Mouse (Mus musculus) kidney, adult 2 months (tissue): ENCODE results near the gene Fzr1. TPM values are rescaled to one million over a fixed set of nuclear protein-coding genes. Genes with fewer than 3 reads are reported as not detected.
A peak's percentile ranks its signal among the peaks of the same experiment; 100 is the strongest.

ENCODE experiments used
- DNase-seq: peaks from one replicate; pipeline ENCODE4 v3.0.0; 2021
- H3K27ac ChIP-seq: fragments of 200-500 bp; 2 replicates; pipeline ENCODE4 v1.5.1; 2012; ENCODE audit warnings: low read depth, low read length, control low read depth, inconsistent platforms; ENCODE audit not compliant: insufficient read depth
- H3K27me3 ChIP-seq: fragments of 200-500 bp; replicated peaks from 2 replicates; pipeline ENCODE4 v1.6.1; 2012; ENCODE audit warnings: mild to moderate bottlenecking, moderate library complexity, low read length, inconsistent platforms; ENCODE audit not compliant: control insufficient read depth, insufficient read depth
- H3K36me3 ChIP-seq: fragments of 200-500 bp; 2 replicates; pipeline ENCODE4 v1.6.1; 2012; ENCODE audit warnings: mild to moderate bottlenecking, moderate library complexity, low read length, inconsistent platforms; ENCODE audit not compliant: control insufficient read depth, insufficient read depth
- H3K4me1 ChIP-seq: fragments of 200-500 bp; 2 replicates; pipeline ENCODE4 v1.6.1; 2011; ENCODE audit warnings: low read length; ENCODE audit not compliant: control insufficient read depth, insufficient read depth
- H3K4me3 ChIP-seq: fragments of 200-500 bp; 2 replicates; pipeline ENCODE4 v1.5.1; 2011; ENCODE audit warnings: mild to moderate bottlenecking, low read depth, low read length, control low read depth; ENCODE audit not compliant: insufficient read depth
- CTCF ChIP-seq: fragments of 200-500 bp; conservative IDR thresholded peaks from 2 replicates; pipeline ENCODE4 v1.5.1; 2011; ENCODE audit warnings: low read depth, mild to moderate bottlenecking, control low read depth, low read length, moderate library complexity, mixed read lengths; ENCODE audit not compliant: insufficient read depth, insufficient read length
- POLR2A ChIP-seq: fragments of 200-500 bp; IDR thresholded peaks from one replicate; pipeline ENCODE4 v1.6.1; 2011; ENCODE audit warnings: low read depth, low read length, control low read depth
- WGBS: fragments of 180-500 bp; shearing (Covaris S2); methylation state at CpG from one replicate; pipeline ENCODE4 v1.1.7; 2018; 5-methylcytosine and 5-hydroxymethylcytosine counted together
- polyA plus RNA-seq: library from polyadenylated mRNA; depleted of rRNA; stranded (reverse); fragments of >200 nt; gene quantifications from 2 replicates; pipeline ENCODE4 v1.2.3, GENCODE M21; 2012

Gene Fzr1
- polyA plus RNA-seq, 1 experiment = 41.1 TPM

DNA sequence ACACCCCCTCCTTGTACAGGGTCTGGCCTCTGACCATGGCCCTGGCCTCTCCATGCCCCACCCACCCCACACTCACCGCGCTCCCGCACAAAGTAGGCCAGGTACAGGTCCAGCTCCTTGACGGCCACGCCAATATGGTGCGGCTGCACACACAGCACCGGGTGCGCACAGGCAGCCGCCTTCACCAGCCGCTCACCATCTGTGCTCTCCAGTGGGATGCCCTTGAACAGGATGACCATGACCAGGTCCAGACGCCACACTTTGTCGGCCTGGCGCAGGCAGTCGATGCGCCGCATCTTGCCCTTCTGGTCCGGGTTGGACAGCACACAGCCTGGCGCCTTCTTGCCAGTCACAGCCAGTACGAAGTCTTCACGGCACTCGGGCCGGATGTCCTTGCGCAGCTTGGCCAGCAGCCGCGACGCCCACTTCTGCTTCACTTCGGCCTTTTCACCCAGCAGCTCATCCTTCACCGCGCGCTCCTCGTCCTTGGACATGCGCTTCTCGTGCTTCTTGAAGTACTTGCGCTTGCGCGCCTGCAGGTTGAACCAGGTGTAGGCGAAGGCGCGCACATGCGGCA is 42.0 kb upstream of the Fzr1 start:
- Histone ChIP-seq H3K4me3 (no peak overlapping the region), H3K27me3 (no peaks in the 10 kb centered on the region), H3K36me3 (no peaks in the 10 kb centered on the region), H3K27ac (no peak overlapping the region), H3K4me1 (peaks cover 56% of the 10 kb centered on the region)
- DNase-seq = no peak
- TF ChIP-seq POLR2A (no peak), CTCF (no peak)
- WGBS = 87% methylated on average over 40 of the region's 40 CpGs

DNA sequence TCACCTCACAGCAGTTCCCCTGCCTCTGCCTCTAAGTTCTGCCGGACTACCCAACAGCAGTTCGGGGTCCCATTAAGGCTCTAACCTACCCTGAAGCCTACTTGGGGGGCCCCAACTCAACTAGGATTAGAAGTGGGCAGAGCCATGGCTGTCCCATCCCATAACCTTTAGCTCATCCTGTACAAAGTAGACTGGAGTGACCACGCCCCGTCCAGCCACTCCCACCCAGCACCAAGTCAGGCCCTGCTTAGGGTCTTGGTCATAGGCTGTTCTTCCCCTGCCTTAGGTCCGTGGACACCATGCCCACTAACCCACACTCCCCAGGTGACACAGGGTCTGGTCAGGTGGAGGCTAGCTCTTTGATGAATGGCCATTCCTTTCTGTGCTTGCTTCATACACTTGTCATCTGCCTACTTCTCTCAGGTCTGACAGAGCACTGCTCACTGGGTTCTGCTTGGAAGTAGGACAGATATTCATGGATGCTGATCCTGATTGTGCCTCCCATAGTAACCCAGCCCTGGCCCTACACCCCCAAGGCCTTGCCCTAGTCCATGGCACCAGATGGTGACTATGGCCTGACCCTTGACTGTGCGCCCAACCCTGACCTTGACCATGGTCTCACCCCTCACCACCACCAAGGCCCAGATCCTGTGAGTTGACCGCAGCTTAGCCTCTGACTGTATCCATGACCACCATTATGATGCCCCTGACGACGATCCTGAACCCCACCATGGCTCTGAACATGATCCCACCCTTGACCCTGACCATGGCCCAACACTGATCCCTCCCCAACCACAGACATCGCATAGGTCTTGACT is 41.0 kb upstream of the Fzr1 start:
- WGBS = 90% methylated on average over 10 of the region's 10 CpGs
- Histone ChIP-seq H3K4me3 (no peak overlapping the region), H3K27ac (peak overlapping the region; percentile 34), H3K4me1 (peaks cover 59% of the 10 kb centered on the region), H3K27me3 (no peaks in the 10 kb centered on the region), H3K36me3 (no peaks in the 10 kb centered on the region)
- DNase-seq = no peak
- TF ChIP-seq POLR2A (no peak), CTCF (no peak)

DNA sequence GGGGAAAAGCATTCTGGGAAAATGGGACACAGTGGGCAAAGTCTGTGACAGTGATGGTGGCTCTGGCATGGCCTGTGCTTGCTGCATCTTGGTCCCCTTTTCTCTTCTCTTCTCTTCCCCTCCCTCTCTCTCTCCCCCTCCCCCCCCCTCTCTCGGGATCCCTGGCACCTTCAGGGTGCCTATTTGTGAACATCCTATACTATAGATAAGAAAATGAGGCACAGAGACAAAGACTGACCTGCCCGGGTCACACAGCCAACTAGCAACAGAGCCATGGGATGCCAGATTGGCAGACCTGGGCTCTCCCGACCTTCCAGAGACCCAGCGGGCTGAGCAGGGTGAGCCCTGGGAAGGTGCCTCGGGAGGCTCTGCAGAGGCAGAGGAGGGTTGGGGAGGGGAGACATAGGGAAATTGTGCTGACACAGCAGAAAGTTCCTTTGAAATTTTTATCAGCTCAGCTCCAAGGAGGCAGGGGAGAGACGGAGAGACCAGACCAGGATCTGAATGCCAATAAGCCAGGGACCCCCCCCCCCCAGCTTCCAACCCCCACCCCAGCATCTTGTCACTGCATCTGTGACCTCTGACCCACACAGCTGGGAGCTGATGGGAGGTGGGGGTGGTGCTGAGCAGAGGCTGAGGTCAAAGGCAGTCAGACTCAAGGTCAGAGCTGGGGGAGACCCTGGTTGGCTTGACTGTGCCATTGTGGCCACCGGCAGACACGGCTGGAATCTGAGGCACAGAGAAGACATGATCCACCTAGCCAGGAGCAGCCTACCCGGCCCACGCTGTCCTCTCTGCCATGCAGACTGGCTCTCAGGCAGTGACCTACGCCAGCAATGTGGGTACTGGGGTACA is 40.1 kb upstream of the Fzr1 start:
- TF ChIP-seq POLR2A = no peak
- no peak for TF ChIP-seq CTCF
- H3K27me3 ChIP-seq = no peaks in the 10 kb centered on the region
- WGBS = 43% methylated on average over 11 of the region's 11 CpGs
- peaks cover 58% of the 10 kb centered on the region for H3K4me1 ChIP-seq
- peak overlapping the region; percentile 87 for H3K27ac ChIP-seq
- no peak for DNase-seq
- no peaks in the 10 kb centered on the region for H3K36me3 ChIP-seq
- H3K4me3 ChIP-seq = no peak overlapping the region

DNA sequence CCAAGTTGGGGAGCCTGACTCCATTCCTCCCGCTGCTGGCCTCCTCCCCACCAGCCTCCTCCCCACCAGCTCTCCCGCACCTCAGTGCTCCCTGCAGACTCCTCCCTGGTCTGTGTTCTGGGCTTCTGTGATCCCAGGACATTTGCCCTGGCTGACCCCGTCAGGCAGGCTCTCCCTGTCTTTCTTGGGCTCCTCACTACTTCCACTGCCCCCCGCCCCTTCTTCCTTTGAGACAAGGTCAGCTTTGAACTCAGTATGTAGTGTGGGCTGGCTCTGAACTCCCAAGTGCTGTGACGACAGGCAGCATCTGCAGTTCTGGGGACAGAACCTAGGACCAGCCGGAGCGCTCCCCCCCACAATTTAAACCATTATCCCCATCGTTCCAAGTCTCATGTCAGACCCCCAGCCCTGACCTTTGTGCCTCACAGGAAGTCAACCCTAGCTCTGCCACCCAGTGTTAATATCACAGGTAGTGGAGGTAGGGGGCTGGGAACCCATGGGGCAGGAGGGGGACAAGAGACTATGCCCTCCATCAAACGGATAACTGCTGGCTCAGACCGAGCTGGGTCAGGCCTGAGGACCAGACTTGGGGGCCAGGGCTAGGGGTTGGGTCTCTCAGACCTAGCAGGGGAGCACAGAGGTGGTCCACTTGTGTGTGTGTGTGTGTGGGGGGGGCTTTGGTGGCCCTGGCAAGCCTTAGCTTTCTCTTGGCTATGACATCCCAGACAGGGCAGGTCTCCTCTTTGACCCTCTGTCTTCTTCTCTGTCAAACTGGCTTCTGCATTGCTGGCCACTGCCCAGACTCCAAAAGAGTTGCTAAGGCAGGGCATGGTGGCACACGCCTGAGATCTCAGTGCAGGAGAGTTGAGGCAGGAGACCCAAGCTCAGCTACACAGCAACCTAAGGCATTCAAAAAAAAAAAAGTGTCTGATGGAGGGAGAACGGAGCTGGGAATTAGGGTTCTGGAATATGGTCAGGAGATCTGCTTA is 39.2 kb upstream of the Fzr1 start:
- no peaks in the 10 kb centered on the region for H3K27me3 ChIP-seq
- no peaks in the 10 kb centered on the region for H3K36me3 ChIP-seq
- no peak for DNase-seq
- H3K27ac ChIP-seq = peak overlapping the region; percentile 87
- WGBS = 38% methylated on average over 12 of the region's 12 CpGs
- H3K4me3 ChIP-seq = no peak overlapping the region
- TF ChIP-seq POLR2A = no peak
- no peak for TF ChIP-seq CTCF
- H3K4me1 ChIP-seq = peaks cover 66% of the 10 kb centered on the region

DNA sequence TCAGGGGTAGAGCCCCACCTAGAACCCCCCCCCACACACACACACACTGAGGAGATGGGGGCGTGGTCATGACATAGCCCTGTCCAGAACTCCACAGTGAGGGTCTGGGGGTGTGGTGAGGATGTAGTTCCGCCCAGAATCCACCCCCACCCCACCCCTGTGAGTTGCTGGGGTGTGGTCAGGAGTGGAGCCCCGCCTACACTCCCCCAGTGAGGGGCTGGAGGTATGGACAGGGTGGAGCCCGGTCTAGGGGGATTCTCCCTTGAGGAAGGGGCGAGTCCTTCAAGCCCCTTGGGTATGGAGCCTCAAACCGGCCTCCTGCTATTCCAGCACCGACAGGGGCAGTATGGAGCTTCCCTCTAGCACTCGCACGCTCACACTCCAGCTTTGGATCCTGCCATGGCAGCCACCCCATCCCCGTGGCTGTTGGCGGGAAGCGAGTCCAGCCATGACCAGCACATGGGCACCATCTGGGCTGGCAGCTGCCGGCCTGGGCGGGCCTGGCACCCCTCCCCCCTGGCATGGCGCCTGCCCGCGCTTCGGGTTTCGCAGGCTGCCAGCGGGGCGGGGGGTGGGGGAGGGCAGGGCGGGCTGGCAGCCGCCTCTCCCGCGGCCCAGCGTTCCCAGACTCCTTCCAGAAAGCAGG is 38.4 kb upstream of the Fzr1 start:
- Histone ChIP-seq H3K27ac (peak overlapping the region; percentile 90), H3K4me1 (peaks cover 69% of the 10 kb centered on the region), H3K4me3 (no peak overlapping the region), H3K36me3 (no peaks in the 10 kb centered on the region), H3K27me3 (no peaks in the 10 kb centered on the region)
- peak; percentile 51 for TF ChIP-seq CTCF
- TF ChIP-seq POLR2A = no peak
- DNase-seq = peak; percentile 93
- WGBS = 4% methylated on average over 26 of the region's 26 CpGs

DNA sequence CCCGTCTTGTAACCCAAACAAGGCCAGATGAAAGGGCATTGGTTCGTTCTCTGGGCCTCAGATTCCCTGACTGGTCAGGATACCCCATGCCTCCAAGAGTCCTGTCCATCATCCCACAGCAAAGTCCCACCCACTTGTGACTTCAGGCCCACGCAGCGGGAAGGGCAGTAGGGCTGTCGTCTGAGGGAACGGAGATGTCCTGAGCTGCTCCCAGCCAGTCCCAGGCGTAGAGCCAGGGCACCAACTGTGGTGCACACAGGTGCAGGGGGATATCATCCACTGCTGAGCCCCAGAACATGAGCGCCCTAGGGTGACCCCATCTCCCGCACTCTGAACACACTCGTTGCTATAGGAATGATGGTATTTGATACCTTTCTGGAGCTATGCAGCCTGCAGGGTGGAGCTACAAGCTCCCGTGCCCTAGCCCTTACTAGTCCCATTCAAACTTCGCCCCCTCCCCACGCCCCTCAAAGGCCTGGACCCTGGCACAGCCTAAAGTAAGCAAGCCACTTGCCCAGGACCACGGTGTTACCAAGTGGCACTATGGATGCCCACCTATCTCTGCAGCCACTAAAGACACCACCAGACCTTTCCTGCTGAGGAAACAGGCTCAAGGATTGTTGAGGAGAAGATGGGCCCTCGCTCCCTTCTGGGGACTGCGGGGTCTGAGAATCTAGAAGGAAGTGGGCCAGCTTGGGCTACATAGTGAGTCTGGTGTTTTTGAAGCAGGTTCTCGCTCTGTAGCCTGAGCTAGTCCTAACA is 37.4 kb upstream of the Fzr1 start:
- 54% methylated on average over 17 of the region's 17 CpGs for WGBS
- no peaks in the 10 kb centered on the region for H3K36me3 ChIP-seq
- peak; percentile 55 for DNase-seq
- H3K4me1 ChIP-seq = peaks cover 76% of the 10 kb centered on the region
- no peak for TF ChIP-seq CTCF
- no peak for TF ChIP-seq POLR2A
- H3K4me3 ChIP-seq = no peak overlapping the region
- H3K27ac ChIP-seq = peak overlapping the region; percentile 90
- H3K27me3 ChIP-seq = no peaks in the 10 kb centered on the region
